9 mouse cellular contexts compared by ENCODE assay signal in the genomic region with DNA sequence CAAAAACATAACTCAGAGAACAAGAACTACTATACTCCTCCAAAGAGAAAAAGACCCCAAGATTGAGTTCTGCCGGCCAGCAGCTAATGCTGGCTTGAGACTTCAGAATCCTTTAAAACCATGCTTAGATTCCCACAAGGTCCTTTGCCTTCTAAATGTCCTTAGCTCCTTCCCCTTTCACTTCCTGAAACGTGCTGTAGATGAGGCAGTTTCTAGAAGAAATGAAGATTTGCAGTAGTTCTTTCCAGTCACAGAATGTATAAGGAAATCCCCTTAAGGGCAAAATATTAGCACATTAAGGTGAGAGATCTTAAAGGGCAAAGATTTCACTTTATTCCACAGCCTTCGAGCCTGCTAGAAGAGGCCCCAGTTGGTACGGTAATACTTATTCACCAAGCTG. TPM values are rescaled to one million over a fixed set of nuclear protein-coding genes. Genes with fewer than 3 reads are reported as not detected.
DNase-seq lines count a peak whose midpoint lies in the region; ATAC-seq lines count a peak whose summit lies in the region.
"Had no signal": no experiment of that assay in that cellular context is flagged by ENCODE, and none has a peak within 500 bp of the region (broad histone marks: within the 10 kb centered on the region; RNA-seq: fewer than 3 reads in every experiment).

No protein-coding gene starts in this region.

- no peak for DNase-seq in heart, postnatal 36 days
- no peak for DNase-seq in midbrain, embryonic 11.5 days (ENCODE audit: low spot score, missing footprints)
- peak; percentile 51 for DNase-seq in splenic B cell, adult 2 months (ENCODE audit: low read depth, low spot score)
- DNase-seq in right cerebral cortex, postnatal 14 days = no peak
- DNase-seq in layer of hippocampus, adult 8-10 months (ENCODE audit: low spot score in 2 of 2) = no peak

- no peaks in the 10 kb centered on the region for H3K9me3 ChIP-seq in heart, embryonic 15.5 days (replicated peaks)
- H3K9me3 ChIP-seq in midbrain, embryonic 11.5 days (ENCODE audit: control insufficient read depth, low read length) = no peaks in the 10 kb centered on the region
- no peaks in the 10 kb centered on the region for H3K9me3 ChIP-seq in midbrain, embryonic 16.5 days (replicated peaks; ENCODE audit: control insufficient read depth, low read length, poor library complexity, severe bottlenecking)
- no peaks in the 10 kb centered on the region for H3K9me3 ChIP-seq in limb, embryonic 13.5 days
- H3K9me3 ChIP-seq: intestine, embryonic 15.5 days had no signal

- H3K36me3 ChIP-seq in heart, embryonic 15.5 days = peaks cover 55% of the 10 kb centered on the region
- H3K36me3 ChIP-seq in midbrain, embryonic 11.5 days (ENCODE audit: control insufficient read depth, insufficient read depth, low read length) = peaks cover 4% of the 10 kb centered on the region; the same call in 1 of the 2 replicates
- peaks cover 13% of the 10 kb centered on the region for H3K36me3 ChIP-seq in midbrain, embryonic 16.5 days (ENCODE audit: control insufficient read depth, insufficient read depth, low read length)
- H3K36me3 ChIP-seq in limb, embryonic 13.5 days = peaks cover 54% of the 10 kb centered on the region
- H3K36me3 ChIP-seq in splenic B cell, adult 2 months (ENCODE audit: control insufficient read depth, insufficient read depth, low read length, poor library complexity, severe bottlenecking) = peaks cover 8% of the 10 kb centered on the region; the same call in 1 of the 2 replicates

- no peak for ATAC-seq in heart, embryonic 15.5 days (replicated peaks; ENCODE audit: insufficient number of reproducible peaks, insufficient read depth, low FRiP score, low read depth)
- no peak for ATAC-seq in midbrain, embryonic 11.5 days (ENCODE audit: low FRiP score)
- no peak for ATAC-seq in midbrain, embryonic 16.5 days
- ATAC-seq in limb, embryonic 13.5 days (ENCODE audit: low FRiP score, low read depth) = no peak
- ATAC-seq: intestine, embryonic 15.5 days had no signal

- H3K4me1 ChIP-seq in heart, embryonic 15.5 days (replicated peaks) = peaks cover 22% of the 10 kb centered on the region
- H3K4me1 ChIP-seq in midbrain, embryonic 11.5 days (ENCODE audit: control insufficient read depth, insufficient read depth, low read length) = no peaks in the 10 kb centered on the region; the same call in 1 of the 2 replicates
- peaks cover 14% of the 10 kb centered on the region for H3K4me1 ChIP-seq in midbrain, embryonic 16.5 days (ENCODE audit: control insufficient read depth, insufficient read depth, low read length)
- peaks cover 20% of the 10 kb centered on the region for H3K4me1 ChIP-seq in limb, embryonic 13.5 days

- no peaks in the 10 kb centered on the region for H3K27me3 ChIP-seq in heart, embryonic 15.5 days
- H3K27me3 ChIP-seq in midbrain, embryonic 11.5 days (ENCODE audit: control insufficient read depth, insufficient read depth, low read length) = no peaks in the 10 kb centered on the region
- no peaks in the 10 kb centered on the region for H3K27me3 ChIP-seq in midbrain, embryonic 16.5 days (ENCODE audit: control insufficient read depth, insufficient read depth, low read depth, low read length)
- H3K27me3 ChIP-seq in limb, embryonic 13.5 days = no peaks in the 10 kb centered on the region
- no peaks in the 10 kb centered on the region for H3K27me3 ChIP-seq in splenic B cell, adult 2 months (ENCODE audit: control insufficient read depth, insufficient read depth, low read length, poor library complexity, severe bottlenecking)
- H3K27me3 ChIP-seq: intestine, embryonic 15.5 days had no signal

- H3K9ac ChIP-seq in heart, embryonic 15.5 days = 0 out of 2 replicates have a peak overlapping the region, but pooled peaks have one; percentile 69
- peak overlapping the region; percentile 83; the same call in 1 of the 2 replicates for H3K9ac ChIP-seq in midbrain, embryonic 11.5 days (ENCODE audit: low read length)
- no peak overlapping the region for H3K9ac ChIP-seq in midbrain, embryonic 16.5 days (ENCODE audit: low read depth, low read length)
- peak overlapping the region; percentile 89 for H3K9ac ChIP-seq in limb, embryonic 13.5 days

- peak overlapping the region; percentile 88; the same call in 1 of the 2 replicates for H3K27ac ChIP-seq in heart, embryonic 15.5 days
- H3K27ac ChIP-seq in midbrain, embryonic 11.5 days (ENCODE audit: low read depth, low read length) = no peak overlapping the region
- H3K27ac ChIP-seq in midbrain, embryonic 16.5 days (ENCODE audit: low read length) = no peak overlapping the region
- peak overlapping the region; percentile 98 for H3K27ac ChIP-seq in limb, embryonic 13.5 days

- H3K4me3 ChIP-seq in heart, embryonic 15.5 days = no peak overlapping the region
- no peak overlapping the region for H3K4me3 ChIP-seq in midbrain, embryonic 11.5 days (ENCODE audit: low read depth, low read length)
- no peak overlapping the region for H3K4me3 ChIP-seq in midbrain, embryonic 16.5 days (ENCODE audit: low read depth, low read length)
- H3K4me3 ChIP-seq in limb, embryonic 13.5 days = peak overlapping the region; percentile 85

- no peak overlapping the region for H3K4me2 ChIP-seq in heart, embryonic 15.5 days
- H3K4me2 ChIP-seq in midbrain, embryonic 11.5 days = no peak overlapping the region
- H3K4me2 ChIP-seq in midbrain, embryonic 16.5 days (ENCODE audit: low read length) = no peak overlapping the region
- peak overlapping the region; percentile 86 for H3K4me2 ChIP-seq in limb, embryonic 13.5 days (replicated peaks)

- intact Hi-C loops in heart, postnatal 36 days (cut with DNase I) = loop anchor here (2.0 to 5.0 kb wide), 2 partner anchors 33 to 52 kb away; a partner anchor contains a TSS

- WGBS in heart, embryonic 15.5 days = 83% methylated on average over 4 of the region's 4 CpGs
- WGBS in midbrain, embryonic 11.5 days = 91% methylated on average over 4 of the region's 4 CpGs
- WGBS in midbrain, embryonic 16.5 days = 90% methylated on average over 4 of the region's 4 CpGs
- WGBS in limb, embryonic 13.5 days = 65% methylated on average over 4 of the region's 4 CpGs

RNA-seq across cellular contexts. Expression of a gene that starts 1.2 kb away (rescaled TPM):
- polyA plus RNA-seq in heart, embryonic 15.5 days (2015; fragmentation: Nextera tagmentation; extraction: Ambion mirVana) = 78.8 and 85.8 TPM in 2 replicates
- 10 to 100 TPM; 42.3 to 53.4 TPM for total RNA-seq in heart, postnatal 36 days (2021)
- 173 and 176 TPM in 2 replicates for polyA plus RNA-seq in midbrain, embryonic 11.5 days (2014; fragmentation: Nextera tagmentation; extraction: Ambion mirVana)
- polyA plus RNA-seq in midbrain, embryonic 16.5 days (2015; fragmentation: Nextera tagmentation; extraction: Ambion mirVana) = 114 TPM in 2 replicates
- polyA plus RNA-seq in limb, embryonic 13.5 days (2015; fragmentation: Nextera tagmentation; extraction: Ambion mirVana) = 157 and 174 TPM in 2 replicates
- total RNA-seq in layer of hippocampus, adult 8-10 months (2022) = 100 to 1,000 TPM in 2 of 4 experiments, 10 to 100 TPM in 2; 76.9 to 121 (median 99.5) TPM

RNA-seq across cellular contexts. Expression of a gene that starts 36.5 kb away (rescaled TPM):
- 9.9 and 14.2 TPM in 2 replicates for polyA plus RNA-seq in heart, embryonic 15.5 days (2015; fragmentation: Nextera tagmentation; extraction: Ambion mirVana)
- 10 to 100 TPM; 21.8 to 24.1 TPM for total RNA-seq in heart, postnatal 36 days (2021)
- 8.0 and 11.4 TPM in 2 replicates for polyA plus RNA-seq in midbrain, embryonic 11.5 days (2014; fragmentation: Nextera tagmentation; extraction: Ambion mirVana)
- polyA plus RNA-seq in midbrain, embryonic 16.5 days (2015; fragmentation: Nextera tagmentation; extraction: Ambion mirVana) = 12.5 and 13.9 TPM in 2 replicates
- 15.2 and 17.7 TPM in 2 replicates for polyA plus RNA-seq in limb, embryonic 13.5 days (2015; fragmentation: Nextera tagmentation; extraction: Ambion mirVana)
- total RNA-seq in layer of hippocampus, adult 8-10 months (2022) = 100 to 1,000 TPM in 1 of 4 experiments, 10 to 100 TPM in 3; 86.7 to 114 (median 92.3) TPM

RNA-seq across cellular contexts. Expression of a gene that starts 51.6 kb away (rescaled TPM):
- 129 and 134 TPM in 2 replicates for polyA plus RNA-seq in heart, embryonic 15.5 days (2015; fragmentation: Nextera tagmentation; extraction: Ambion mirVana)
- 10 to 100 TPM; 84.0 to 87.6 TPM for total RNA-seq in heart, postnatal 36 days (2021)
- polyA plus RNA-seq in midbrain, embryonic 11.5 days (2014; fragmentation: Nextera tagmentation; extraction: Ambion mirVana) = 207 and 227 TPM in 2 replicates
- 224 and 225 TPM in 2 replicates for polyA plus RNA-seq in midbrain, embryonic 16.5 days (2015; fragmentation: Nextera tagmentation; extraction: Ambion mirVana)
- polyA plus RNA-seq in limb, embryonic 13.5 days (2015; fragmentation: Nextera tagmentation; extraction: Ambion mirVana) = 158 and 164 TPM in 2 replicates
- total RNA-seq in layer of hippocampus, adult 8-10 months (2022) = 100 to 1,000 TPM in 1 of 4 experiments, 10 to 100 TPM in 3; 94.7 to 111 (median 99.1) TPM

RNA-seq across cellular contexts. Expression of a gene that starts 52.6 kb away (rescaled TPM):
- 120 and 126 TPM in 2 replicates for polyA plus RNA-seq in heart, embryonic 15.5 days (2015; fragmentation: Nextera tagmentation; extraction: Ambion mirVana)
- 100 to 1,000 TPM; 101 to 121 TPM for total RNA-seq in heart, postnatal 36 days (2021)
- polyA plus RNA-seq in midbrain, embryonic 11.5 days (2014; fragmentation: Nextera tagmentation; extraction: Ambion mirVana) = 209 and 218 TPM in 2 replicates
- 120 and 132 TPM in 2 replicates for polyA plus RNA-seq in midbrain, embryonic 16.5 days (2015; fragmentation: Nextera tagmentation; extraction: Ambion mirVana)
- polyA plus RNA-seq in limb, embryonic 13.5 days (2015; fragmentation: Nextera tagmentation; extraction: Ambion mirVana) = 206 and 208 TPM in 2 replicates
- total RNA-seq in layer of hippocampus, adult 8-10 months (2022) = 100 to 1,000 TPM; 165 to 186 (median 173) TPM

Comparison
In these comparisons a context has a peak if more than half of its experiments do, and no peak if none do; other contexts are left out.
1. H3K27ac ChIP-seq: peak in heart, embryonic 15.5 days (single experiment) and limb, embryonic 13.5 days (single experiment); none in midbrain, embryonic 11.5 days (single experiment) and midbrain, embryonic 16.5 days (single experiment).